8 mouse cellular contexts compared by ENCODE assay signal in genomic region chr14:57424212-57424561, GRCm38 (mm10). TPM values are rescaled to one million over a fixed set of nuclear protein-coding genes. Genes with fewer than 3 reads are reported as not detected.
DNase-seq lines count a peak whose midpoint lies in the region; ATAC-seq and TF ChIP-seq lines count a peak whose summit lies in the region.

No protein-coding gene starts in this region.

- peak overlapping the region; percentile 62 for H3K9ac ChIP-seq in heart, postnatal 0 days (replicated peaks; ENCODE audit: low read depth, low read length)
- H3K9ac ChIP-seq in hindbrain, embryonic 14.5 days, result peak overlapping the region; percentile 89
- H3K9ac ChIP-seq in midbrain, embryonic 14.5 days (replicated peaks; ENCODE audit: low read length), result peak overlapping the region; percentile 76

- ATAC-seq in heart, postnatal 0 days (ENCODE audit: insufficient read depth, low read depth), result peak; percentile 69
- peak; percentile 86 for ATAC-seq in hindbrain, embryonic 14.5 days (ENCODE audit: low FRiP score)
- ATAC-seq in midbrain, embryonic 14.5 days (ENCODE audit: low FRiP score, low TSS enrichment), result peak; percentile 80

- H3K4me1 ChIP-seq in heart, postnatal 0 days (ENCODE audit: control insufficient read depth, insufficient read depth), result peaks cover 4% of the 10 kb centered on the region
- H3K4me1 ChIP-seq in hindbrain, embryonic 14.5 days (replicated peaks; ENCODE audit: control insufficient read depth, insufficient read depth, low read length), result peaks cover 5% of the 10 kb centered on the region; the same call in 1 of the 2 replicates
- peaks cover 3% of the 10 kb centered on the region; the same call in 1 of the 2 replicates for H3K4me1 ChIP-seq in midbrain, embryonic 14.5 days (ENCODE audit: control insufficient read depth, insufficient read depth, low read length)

- no peak for TF ChIP-seq EP300 in heart, postnatal 0 days (IDR thresholded peaks at IDR 0.05; ENCODE audit: low read depth)

- H3K27me3 ChIP-seq in heart, postnatal 0 days (ENCODE audit: control insufficient read depth, insufficient read depth, low read length), result no peaks in the 10 kb centered on the region
- H3K27me3 ChIP-seq in hindbrain, embryonic 14.5 days (ENCODE audit: control insufficient read depth, insufficient read depth, low read length), result no peaks in the 10 kb centered on the region
- H3K27me3 ChIP-seq in midbrain, embryonic 14.5 days (ENCODE audit: control insufficient read depth, insufficient read depth, low read length), result no peaks in the 10 kb centered on the region

- no peak for DNase-seq in heart, postnatal 0 days (ENCODE audit: low spot score)
- no peak for DNase-seq in heart, postnatal 10 days
- peak; percentile 57 for DNase-seq in R1 (ENCODE audit: low read depth, low spot score)
- DNase-seq in hindbrain, embryonic 14.5 days (ENCODE audit: low spot score), result peak; percentile 51
- DNase-seq in midbrain, embryonic 14.5 days, result no peak
- DNase-seq in urinary bladder, adult 18-20 months (ENCODE audit: low spot score in 2 of 2), result no peak
- no peak for DNase-seq in cerebellum, adult 18-20 months
- no peak for DNase-seq in ovary, adult 18-20 months (ENCODE audit: low spot score)

- 6% methylated on average over 21 of the region's 24 CpGs for WGBS in heart, postnatal 0 days
- WGBS in hindbrain, embryonic 14.5 days, result 2% methylated on average over 24 of the region's 24 CpGs
- WGBS in midbrain, embryonic 14.5 days, result under 1% methylated on average over 24 of the region's 24 CpGs

- H3K9me3 ChIP-seq in heart, postnatal 0 days (replicated peaks; ENCODE audit: control insufficient read depth, low read length), result no peaks in the 10 kb centered on the region
- H3K9me3 ChIP-seq in hindbrain, embryonic 14.5 days (ENCODE audit: control insufficient read depth, low read length), result no peaks in the 10 kb centered on the region
- no peaks in the 10 kb centered on the region for H3K9me3 ChIP-seq in midbrain, embryonic 14.5 days (ENCODE audit: control insufficient read depth, low read length)

- intact Hi-C loops in heart, postnatal 10 days (cut with DNase I), result no loop called here

- H3K4me2 ChIP-seq in heart, postnatal 0 days (ENCODE audit: low read depth, low read length), result peak overlapping the region; percentile 85
- H3K4me2 ChIP-seq in hindbrain, embryonic 14.5 days (replicated peaks), result peak overlapping the region; percentile 74
- peak overlapping the region; percentile 67 for H3K4me2 ChIP-seq in midbrain, embryonic 14.5 days (ENCODE audit: low read length)

- peak overlapping the region; percentile 78 for H3K4me3 ChIP-seq in heart, postnatal 0 days (ENCODE audit: low read depth, low read length)
- peak overlapping the region; percentile 95 for H3K4me3 ChIP-seq in hindbrain, embryonic 14.5 days (replicated peaks; ENCODE audit: low read length)
- H3K4me3 ChIP-seq in midbrain, embryonic 14.5 days (replicated peaks; ENCODE audit: low read depth, low read length), result peak overlapping the region; percentile 82

- H3K36me3 ChIP-seq in heart, postnatal 0 days (replicated peaks; ENCODE audit: control insufficient read depth, insufficient read depth, low read length), result no peaks in the 10 kb centered on the region
- H3K36me3 ChIP-seq in hindbrain, embryonic 14.5 days (replicated peaks; ENCODE audit: control insufficient read depth, insufficient read depth), result no peaks in the 10 kb centered on the region
- no peaks in the 10 kb centered on the region for H3K36me3 ChIP-seq in midbrain, embryonic 14.5 days (ENCODE audit: control insufficient read depth, insufficient read depth, low read length)

- no peak for TF ChIP-seq CTCF in heart, postnatal 0 days (IDR thresholded peaks at IDR 0.05; ENCODE audit: low read depth)

- H3K27ac ChIP-seq in heart, postnatal 0 days (ENCODE audit: low read depth), result peak overlapping the region; percentile 7; the same call in 1 of the 2 replicates
- H3K27ac ChIP-seq in hindbrain, embryonic 14.5 days, result peak overlapping the region; percentile 81
- peak overlapping the region; percentile 75 for H3K27ac ChIP-seq in midbrain, embryonic 14.5 days (replicated peaks; ENCODE audit: low read depth, low read length)

RNA-seq across cellular contexts. Expression of gene Ift88, which starts 0.3 kb away (rescaled TPM):
- total RNA-seq in heart, postnatal 0 days (2014; rRNA removed; ENCODE audit: low replicate concordance), result 6.4 and 7.3 TPM in 2 replicates
- 4.5 and 5.1 TPM in 2 replicates for polyA plus RNA-seq in heart, postnatal 0 days (2015; fragmentation: Nextera tagmentation; extraction: Ambion mirVana)
- total RNA-seq in heart, postnatal 10 days (2021), result 1 to 10 TPM; 4.5 to 5.1 TPM
- polyA plus RNA-seq in hindbrain, embryonic 14.5 days (2014; fragmentation: Nextera tagmentation; extraction: Ambion mirVana), result 17.9 and 20.1 TPM in 2 replicates
- polyA plus RNA-seq in midbrain, embryonic 14.5 days (2014; fragmentation: Nextera tagmentation; extraction: Ambion mirVana), result 20.7 and 27.3 TPM in 2 replicates

RNA-seq across cellular contexts. Expression of gene Cryl1, which starts 25.9 kb away (rescaled TPM):
- total RNA-seq in heart, postnatal 0 days (2014; rRNA removed; ENCODE audit: low replicate concordance), result 1.6 and 16.8 TPM in 2 replicates
- polyA plus RNA-seq in heart, postnatal 0 days (2015; fragmentation: Nextera tagmentation; extraction: Ambion mirVana), result 10.4 and 10.5 TPM in 2 replicates
- 10 to 100 TPM in 1 of 2 experiments, 1 to 10 TPM in 1; 8.3 to 10.1 TPM for total RNA-seq in heart, postnatal 10 days (2021)
- 10.3 and 13.5 TPM in 2 replicates for polyA plus RNA-seq in hindbrain, embryonic 14.5 days (2014; fragmentation: Nextera tagmentation; extraction: Ambion mirVana)
- polyA plus RNA-seq in midbrain, embryonic 14.5 days (2014; fragmentation: Nextera tagmentation; extraction: Ambion mirVana), result 6.7 and 8.7 TPM in 2 replicates

Comparison
In these comparisons a context has a peak if more than half of its experiments do, and no peak if none do; other contexts are left out.
1. DNase-seq: peak in R1 (single experiment) and hindbrain, embryonic 14.5 days (single experiment); none in heart, postnatal 0 days (single experiment), heart, postnatal 10 days (0 of 2), midbrain, embryonic 14.5 days (single experiment), urinary bladder, adult 18-20 months (0 of 2), cerebellum, adult 18-20 months (0 of 2) and ovary, adult 18-20 months (single experiment).
2. H3K27ac ChIP-seq: peak in every context shown above with its lines; median percentile 81 in hindbrain, embryonic 14.5 days; 75 in midbrain, embryonic 14.5 days; 7 in heart, postnatal 0 days.
3. Peak in every context shown above with its lines, with median percentiles within 50 percentile points of each other: ATAC-seq, H3K4me2 ChIP-seq, H3K4me3 ChIP-seq and H3K9ac ChIP-seq.